Mouse (Mus musculus) lung, postnatal 0 days (tissue): ENCODE data around the gene Gm5891. TPM values are rescaled to one million over a fixed set of nuclear protein-coding genes. Genes with fewer than 3 reads are reported as not detected.
"Not testable (repeated sequence)": the region's sequence is repeated elsewhere in the genome, so short reads cannot be mapped to it uniquely, and the experiment has no call there.

Experiments
- ATAC-seq: fragments of 200-750 bp; cut with Nextera tagmentation; 2 replicates; pipeline ENCODE4 v1.8.0; 2017; ENCODE audit warnings: moderate library complexity
- DNase-seq: peaks from one replicate; pipeline ENCODE4 v3.0.0-alpha.2; 2016; ENCODE audit warnings: low spot score
- H3K27ac ChIP-seq: fragments of 300-500 bp; sonication (generic); 2 replicates; pipeline ENCODE4 v1.5.1; 2014; ENCODE audit warnings: antibody characterized with exemption, mild to moderate bottlenecking, low read length, mixed read lengths
- H3K27me3 ChIP-seq: fragments of 300-500 bp; sonication (generic); replicated peaks from 2 replicates; pipeline ENCODE4 v1.6.1; 2014; ENCODE audit warnings: low read length, mixed read lengths; ENCODE audit not compliant: insufficient read depth
- H3K36me3 ChIP-seq: fragments of 300-500 bp; sonication (generic); 2 replicates; pipeline ENCODE4 v1.6.1; 2014; ENCODE audit warnings: low read length, mixed read lengths; ENCODE audit not compliant: insufficient read depth
- H3K4me1 ChIP-seq: fragments of 300-500 bp; sonication (generic); 2 replicates; pipeline ENCODE4 v1.6.1; 2014; ENCODE audit warnings: antibody characterized with exemption, low read depth, low read length, mixed read lengths; ENCODE audit not compliant: insufficient read depth
- H3K4me2 ChIP-seq: fragments of 300-500 bp; sonication (generic); replicated peaks from 2 replicates; pipeline ENCODE4 v1.6.1; 2014; ENCODE audit warnings: low read depth, mild to moderate bottlenecking, low read length, moderate library complexity, mixed read lengths
- H3K4me3 ChIP-seq: fragments of 300-500 bp; sonication (generic); 2 replicates; pipeline ENCODE4 v1.5.1; 2014; ENCODE audit warnings: low read depth, low read length
- H3K9ac ChIP-seq: fragments of 300-500 bp; sonication (generic); replicated peaks from 2 replicates; pipeline ENCODE4 v1.6.1; 2014; ENCODE audit warnings: low read depth, mild to moderate bottlenecking
- H3K9me3 ChIP-seq: fragments of 300-500 bp; sonication (generic); 2 replicates; pipeline ENCODE4 v1.6.1; 2016; ENCODE audit warnings: low read length, mixed read lengths
- WGBS: fragments of 180-500 bp; shearing (Covaris S2); extraction: QIAGEN DNeasy Blood & Tissue Kit; methylation state at CpG from one replicate; pipeline ENCODE4 v1.1.7; 2014; 5-methylcytosine and 5-hydroxymethylcytosine counted together
- polyA plus RNA-seq: library from polyadenylated mRNA; unstranded; fragments of >200 nt; fragmentation: Nextera tagmentation; extraction: Ambion mirVana; gene quantifications from 2 replicates; pipeline ENCODE4 v1.2.1, GENCODE M21; 2015

Gene Gm5891
- polyA plus RNA-seq: not detected in 2 replicates

DNA sequence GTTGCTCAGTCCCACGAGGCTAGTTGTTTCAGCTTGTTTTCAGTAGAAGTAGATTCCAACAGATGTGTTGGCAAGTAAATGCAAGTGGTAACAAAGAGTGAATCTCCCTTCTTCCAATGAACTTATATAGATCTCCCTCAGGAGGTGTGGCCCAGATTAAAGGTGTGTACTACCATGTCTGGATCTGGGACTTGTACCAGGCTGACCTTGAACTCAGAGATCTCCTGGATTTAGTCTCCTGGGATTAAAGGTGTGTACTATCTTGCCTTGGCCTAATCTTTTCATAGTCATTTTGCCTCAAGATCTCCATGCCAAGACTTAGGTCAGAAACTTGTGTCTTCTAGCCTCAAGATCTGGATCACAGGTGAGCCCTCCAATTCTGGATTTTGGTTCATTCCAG is at the start of gene Gm5891:
Gm5891 (minus strand) TSS at position 101 of the 400 bp plus-strand sequence.
- not testable (repeated sequence) for DNase-seq, H3K4me1 ChIP-seq, H3K4me3 ChIP-seq, H3K27ac ChIP-seq, H3K36me3 ChIP-seq, H3K9me3 ChIP-seq, H3K4me2 ChIP-seq, ATAC-seq, H3K27me3 ChIP-seq, H3K9ac ChIP-seq
- WGBS: no CpG with 5 or more reads among the region's 1 CpGs

Other genes starting within 250 kb of the Gm5891 start
- not detected in 2 replicates for gene Gm4175, start 159.8 kb downstream of the Gm5891 start, polyA plus RNA-seq
- gene Gm4177, start 124.6 kb downstream of the Gm5891 start, polyA plus RNA-seq: not detected in 2 replicates
- gene Vmn1r135, start 88.9 kb downstream of the Gm5891 start, polyA plus RNA-seq: not detected in 2 replicates
- gene Gm5725, start 77.0 kb downstream of the Gm5891 start, polyA plus RNA-seq: not detected in 2 replicates
- gene Vmn1r137, start 73.3 kb upstream of the Gm5891 start, polyA plus RNA-seq: not detected in 2 replicates
- not detected in 2 replicates for gene Vmn1r138, start 107.6 kb upstream of the Gm5891 start, polyA plus RNA-seq
- gene Gm6176, start 135.0 kb upstream of the Gm5891 start, polyA plus RNA-seq: not detected in 2 replicates
- gene Vmn1r139, start 147.8 kb upstream of the Gm5891 start, polyA plus RNA-seq: not detected in 2 replicates
- gene Gm16451, start 197.0 kb upstream of the Gm5891 start, polyA plus RNA-seq: not detected in 2 replicates
- gene Gm10666, start 213.4 kb upstream of the Gm5891 start, polyA plus RNA-seq: not detected in 2 replicates
- not detected in 2 replicates for gene Vmn1r142, start 242.7 kb upstream of the Gm5891 start, polyA plus RNA-seq